Mouse (Mus musculus) testis, adult 10 weeks (tissue): Measurements from ENCODE around the gene Trim30c. TPM values are rescaled to one million over a fixed set of nuclear protein-coding genes. Genes with fewer than 3 reads are reported as not detected.

Source experiments
- polyA plus RNA-seq: library from polyadenylated mRNA; stranded (reverse); fragments of 350-450 nt; fragmentation: Illumina TruSeq; extraction: RNeasy Lipid Tissue Mini Kit (QIAGEN cat#74804); gene quantifications from one replicate; pipeline ENCODE4 v1.2.3, GENCODE M21; 2014; ENCODE audit warnings: low read depth, low replicate concordance

Trim30c gene
- polyA plus RNA-seq, result not detected

DNA sequence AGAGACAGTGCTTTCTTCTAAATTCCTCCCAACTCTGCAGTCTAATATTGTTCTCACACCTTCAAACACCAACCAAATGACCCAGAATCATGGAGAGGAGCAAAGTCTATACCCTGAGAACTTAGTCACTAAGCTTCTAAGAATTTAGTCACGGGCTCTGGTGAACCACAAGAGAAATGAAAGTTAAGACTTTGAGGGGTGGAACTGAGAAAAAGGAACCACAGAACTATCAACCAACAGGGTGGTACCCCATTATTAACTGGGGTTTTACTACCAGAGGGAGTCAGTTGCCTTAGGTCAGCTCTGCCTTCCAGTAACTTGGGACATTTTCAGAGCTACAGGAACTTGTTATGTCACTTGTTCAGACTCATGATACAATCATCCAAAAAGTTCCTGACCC is at the start of gene Trim30c:
TSS of gene Trim30c (minus strand) at position 140 of the 400 bp plus-strand sequence.

GRCm38 (mm10) chr7:104369736-104370414 is 30.8 kb downstream of the Trim30c start, which contains the start of gene Trim30b:
Trim30b (minus strand) TSS chr7:104369884.

DNA sequence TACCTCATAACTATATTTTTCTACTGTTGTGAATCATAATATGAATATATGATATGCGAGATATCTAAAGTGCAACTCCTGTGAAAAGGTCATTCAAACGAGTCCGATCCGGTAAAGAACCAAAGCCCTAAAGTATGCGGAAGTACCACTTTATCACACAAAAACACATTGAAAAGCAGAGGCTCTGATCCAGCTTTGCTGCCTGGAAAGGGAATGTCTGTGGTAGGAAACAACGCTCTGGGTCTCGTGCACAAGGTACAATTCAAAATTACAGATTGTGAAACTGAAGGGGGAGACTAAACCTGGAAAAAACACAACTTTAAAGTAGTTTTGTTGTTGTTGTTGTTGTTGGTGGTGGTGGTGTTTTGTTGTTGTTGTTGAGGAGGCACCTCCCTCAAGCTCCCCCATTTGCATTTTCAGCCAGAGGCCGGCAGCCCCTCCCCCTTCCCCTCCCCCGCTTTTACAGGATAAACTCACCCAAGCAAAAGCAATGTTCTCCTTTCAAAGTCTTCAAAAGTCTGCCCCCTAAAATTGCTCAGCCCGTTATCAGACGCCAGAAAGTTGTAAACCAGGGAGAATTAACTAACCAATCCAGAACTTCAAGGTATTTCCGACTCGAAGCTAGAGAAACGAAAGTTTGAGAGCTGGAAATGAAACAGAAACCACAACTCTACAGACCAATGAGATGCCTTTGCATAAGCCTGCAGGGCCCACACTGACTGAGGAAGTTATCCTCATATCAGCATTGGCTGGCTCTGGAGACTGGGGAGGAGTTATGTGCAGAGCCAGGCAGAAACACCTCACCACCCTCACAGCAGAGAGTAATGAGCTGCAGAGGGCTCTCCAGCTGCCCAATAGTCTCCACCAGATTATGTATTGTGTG is 47.7 kb downstream of the Trim30c start, which contains the start of gene Trim12c:
TSS of gene Trim12c (minus strand) at position 646 of the 883 bp plus-strand sequence.

Other genes starting within 250 kb of the Trim30c start
- gene Olfm5, start 236.0 kb downstream of the Trim30c start, polyA plus RNA-seq, result not detected
- 0.17 TPM for gene Olfr648, start 217.4 kb downstream of the Trim30c start, polyA plus RNA-seq
- not detected for gene Olfr649, start 204.9 kb downstream of the Trim30c start, polyA plus RNA-seq
- 4.9 TPM for gene Trim6, start 182.0 kb downstream of the Trim30c start, polyA plus RNA-seq
- 2.3 TPM for gene Trim34a, start 156.4 kb downstream of the Trim30c start, polyA plus RNA-seq
- gene Trim5, start 112.7 kb downstream of the Trim30c start, polyA plus RNA-seq, result 0.57 TPM
- gene Trim12a, start 85.4 kb downstream of the Trim30c start, polyA plus RNA-seq, result 5.9 TPM
- gene Trim34b, start 71.4 kb downstream of the Trim30c start, polyA plus RNA-seq, result 0.24 TPM
- gene Trim12c, start 47.5 kb downstream of the Trim30c start, polyA plus RNA-seq, result 3.5 TPM
- gene Trim30b, start 31.0 kb downstream of the Trim30c start, polyA plus RNA-seq, result 0.29 TPM
- gene Trim30a, start 64.4 kb upstream of the Trim30c start, polyA plus RNA-seq, result 2.4 TPM
- 4.0 TPM for gene Trim30d, start 107.0 kb upstream of the Trim30c start, polyA plus RNA-seq
- gene Olfr651, start 149.3 kb upstream of the Trim30c start, polyA plus RNA-seq, result not detected
- gene Olfr652, start 160.1 kb upstream of the Trim30c start, polyA plus RNA-seq, result 0.20 TPM
- gene Olfr653, start 176.5 kb upstream of the Trim30c start, polyA plus RNA-seq, result 0.15 TPM
- 1.2 TPM for gene Olfr654, start 186.2 kb upstream of the Trim30c start, polyA plus RNA-seq
- not detected for gene Olfr655, start 200.9 kb upstream of the Trim30c start, polyA plus RNA-seq
- gene Olfr656, start 213.1 kb upstream of the Trim30c start, polyA plus RNA-seq, result 0.04 TPM
- not detected for gene Olfr657, start 224.0 kb upstream of the Trim30c start, polyA plus RNA-seq
- gene Olfr658, start 246.5 kb upstream of the Trim30c start, polyA plus RNA-seq, result not detected